Mouse (Mus musculus) MEL (cell line): ENCODE data around the gene Ap1s3. TPM values are rescaled to one million over a fixed set of nuclear protein-coding genes. Genes with fewer than 3 reads are reported as not detected.

Experiments
- DNase-seq: peaks from one replicate; pipeline ENCODE4 v3.0.0; 2011; ENCODE audit warnings: low read depth, low spot score
- H3K27ac ChIP-seq: 2 replicates; pipeline ENCODE4 v1.5.1; 2012; ENCODE audit warnings: low read depth, mild to moderate bottlenecking, control low read depth, low read length, moderate library complexity; ENCODE audit not compliant: control insufficient read depth
- H3K27me3 ChIP-seq, 2 experiments: fragments of 150-350 bp in 1 of 2; sonication (generic) in 1 of 2; 2 replicates each; pipeline ENCODE4 v1.6.1; 2012; ENCODE audit warnings: low read length in 2 of 2, mild to moderate bottlenecking in 2 of 2, improper control_type of control experiment in 1 of 2, moderate library complexity in 1 of 2; ENCODE audit not compliant: insufficient read depth in 2 of 2, control insufficient read depth in 1 of 2
- H3K36me3 ChIP-seq, 2 experiments: 2 replicates each; pipeline ENCODE4 v1.6.1; 2012 to 2014; ENCODE audit warnings: low read length in 2 of 2, improper control_type of control experiment in 1 of 2, inconsistent platforms in 1 of 2, mild to moderate bottlenecking in 1 of 2; ENCODE audit not compliant: insufficient read depth in 2 of 2, control insufficient read depth in 1 of 2
- H3K4me1 ChIP-seq, 2 experiments: fragments of 150-350 bp in 1 of 2; sonication (generic) in 1 of 2; 2 replicates each; pipeline ENCODE4 v1.6.1; 2012; ENCODE audit warnings: low read length in 2 of 2, improper control_type of control experiment in 1 of 2, mild to moderate bottlenecking in 1 of 2; ENCODE audit not compliant: insufficient read depth in 2 of 2, control insufficient read depth in 1 of 2
- H3K4me3 ChIP-seq, 2 experiments: fragments of 150-350 bp in 1 of 2; sonication (generic) in 1 of 2; 2 replicates each; pipeline ENCODE4 v1.5.1; 2012; ENCODE audit warnings: low read depth in 2 of 2, low read length in 2 of 2, mild to moderate bottlenecking in 2 of 2, moderate library complexity in 2 of 2, control low read depth in 1 of 2, improper control_type of control experiment in 1 of 2; ENCODE audit not compliant: control insufficient read depth in 1 of 2, insufficient read depth in 1 of 2
- H3K79me2 ChIP-seq: 2 replicates; pipeline ENCODE4 v1.6.1; 2012; ENCODE audit warnings: mild to moderate bottlenecking, low read length, moderate library complexity; ENCODE audit not compliant: control insufficient read depth, poor library complexity, insufficient read depth
- H3K9ac ChIP-seq: 2 replicates; pipeline ENCODE4 v1.6.1; 2012; ENCODE audit warnings: low read depth, mild to moderate bottlenecking, control low read depth, low read length, moderate library complexity; ENCODE audit not compliant: control insufficient read depth, poor library complexity, severe bottlenecking
- H3K9me3 ChIP-seq: fragments of 150-350 bp; sonication (generic); replicated peaks from 2 replicates; pipeline ENCODE4 v1.6.1; 2012; ENCODE audit warnings: mild to moderate bottlenecking, low read length, improper control_type of control experiment, moderate library complexity; ENCODE audit not compliant: insufficient read depth
- BHLHE40 ChIP-seq: IDR thresholded peaks from 2 replicates; pipeline ENCODE4 v1.6.1; 2012; ENCODE audit warnings: low read depth, mild to moderate bottlenecking, inconsistent platforms, low read length, improper control_type of control experiment, borderline replicate concordance
- CHD1 ChIP-seq: IDR thresholded peaks from 2 replicates; pipeline ENCODE4 v1.6.1; 2012; ENCODE audit warnings: low read depth, mild to moderate bottlenecking, inconsistent platforms, low read length, improper control_type of control experiment
- CHD2 ChIP-seq: IDR thresholded peaks from 2 replicates; pipeline ENCODE4 v1.6.1; 2011; ENCODE audit warnings: low read length, improper control_type of control experiment
- CTCF ChIP-seq, 3 experiments: IDR thresholded peaks in 2 of 3; conservative IDR thresholded peaks in 1 of 3; 2 replicates each; pipeline ENCODE4 v1.5.1; 2011 to 2012; ENCODE audit warnings: low read length in 3 of 3, low read depth in 2 of 3, mild to moderate bottlenecking in 2 of 3, improper control_type of control experiment in 1 of 3, inconsistent platforms in 1 of 3, mixed read lengths in 1 of 3, moderate library complexity in 1 of 3; ENCODE audit not compliant: control insufficient read depth in 1 of 3, insufficient read depth in 1 of 3, poor library complexity in 1 of 3, severe bottlenecking in 1 of 3
- E2F4 ChIP-seq: IDR thresholded peaks from 2 replicates; pipeline ENCODE4 v1.6.1; 2011; ENCODE audit warnings: low read depth, low read length, improper control_type of control experiment, borderline replicate concordance
- ELF1 ChIP-seq: IDR thresholded peaks from 2 replicates; pipeline ENCODE4 v1.6.1; 2014; ENCODE audit warnings: low read depth, mild to moderate bottlenecking, inconsistent platforms, low read length, improper control_type of control experiment, moderate library complexity
- ETS1 ChIP-seq: IDR thresholded peaks from 2 replicates; pipeline ENCODE4 v1.6.1; 2012; ENCODE audit warnings: low read depth, mild to moderate bottlenecking, inconsistent platforms, low read length, improper control_type of control experiment, moderate library complexity
- GABPA ChIP-seq: IDR thresholded peaks from 2 replicates; pipeline ENCODE4 v1.6.1; 2012; ENCODE audit warnings: low read depth, mild to moderate bottlenecking, inconsistent platforms, low read length, improper control_type of control experiment, moderate library complexity
- JUND ChIP-seq: IDR thresholded peaks from 2 replicates; pipeline ENCODE4 v1.6.1; 2011; ENCODE audit warnings: low read depth, mild to moderate bottlenecking, improper control_type of control experiment, low read length
- KAT2A ChIP-seq: conservative IDR thresholded peaks from 2 replicates; pipeline ENCODE4 v1.6.1; 2012; ENCODE audit warnings: low read depth, low read length, improper control_type of control experiment, inconsistent platforms
- MAFK ChIP-seq: IDR thresholded peaks from 2 replicates; pipeline ENCODE4 v1.6.1; 2011; ENCODE audit warnings: low read depth, mild to moderate bottlenecking, low read length, improper control_type of control experiment, borderline replicate concordance
- MEF2A ChIP-seq: IDR thresholded peaks from 2 replicates; pipeline ENCODE4 v1.6.1; 2014; ENCODE audit warnings: low read depth, mild to moderate bottlenecking, inconsistent platforms, low read length, improper control_type of control experiment; ENCODE audit not compliant: poor library complexity, insufficient replicate concordance, severe bottlenecking; ENCODE audit errors: extremely low read depth
- MXI1 ChIP-seq: IDR thresholded peaks from 2 replicates; pipeline ENCODE4 v1.6.1; 2011; ENCODE audit warnings: mild to moderate bottlenecking, low read depth, low read length, improper control_type of control experiment
- MYB ChIP-seq: IDR thresholded peaks from 2 replicates; pipeline ENCODE4 v1.6.1; 2011; ENCODE audit warnings: mild to moderate bottlenecking, low read depth, low read length, improper control_type of control experiment
- MYC ChIP-seq: IDR thresholded peaks from 2 replicates; pipeline ENCODE4 v1.6.1; 2011; ENCODE audit warnings: low read depth, mild to moderate bottlenecking, low read length, improper control_type of control experiment, moderate library complexity
- NRF1 ChIP-seq: IDR thresholded peaks from 2 replicates; pipeline ENCODE4 v1.6.1; 2014; ENCODE audit warnings: low read depth, mild to moderate bottlenecking, inconsistent platforms, low read length, improper control_type of control experiment, moderate library complexity; ENCODE audit not compliant: poor library complexity, insufficient read depth, severe bottlenecking
- POLR2AphosphoS2 ChIP-seq: IDR thresholded peaks from 2 replicates; pipeline ENCODE4 v1.6.1; 2011; ENCODE audit warnings: low read length, improper control_type of control experiment
- POLR2AphosphoS5 ChIP-seq: IDR thresholded peaks from 2 replicates; pipeline ENCODE4 v1.6.1; 2012; ENCODE audit warnings: low read depth, borderline replicate concordance, mild to moderate bottlenecking, inconsistent platforms, low read length, moderate library complexity, mixed read lengths
- RAD21 ChIP-seq: IDR thresholded peaks from 2 replicates; pipeline ENCODE4 v1.6.1; 2011; ENCODE audit warnings: mild to moderate bottlenecking, low read depth, low read length, improper control_type of control experiment
- SIN3A ChIP-seq: IDR thresholded peaks from 2 replicates; pipeline ENCODE4 v1.6.1; 2012; ENCODE audit warnings: low read length, improper control_type of control experiment, inconsistent platforms
- TBP ChIP-seq: IDR thresholded peaks from 2 replicates; pipeline ENCODE4 v1.8.0; 2011; ENCODE audit warnings: low read depth, low read length, improper control_type of control experiment
- UBTF ChIP-seq: IDR thresholded peaks from 2 replicates; pipeline ENCODE4 v1.6.1; 2012; ENCODE audit warnings: low read depth, mild to moderate bottlenecking, inconsistent platforms, low read length, improper control_type of control experiment, moderate library complexity, borderline replicate concordance; ENCODE audit not compliant: insufficient read depth
- USF1 ChIP-seq: IDR thresholded peaks from 2 replicates; pipeline ENCODE4 v1.6.1; 2014; ENCODE audit warnings: low read depth, mild to moderate bottlenecking, inconsistent platforms, low read length, improper control_type of control experiment, moderate library complexity
- USF2 ChIP-seq, 2 experiments: IDR thresholded peaks; 2 replicates each; pipeline ENCODE4 v1.6.1; 2011 to 2012; ENCODE audit warnings: improper control_type of control experiment in 2 of 2, low read length in 2 of 2, borderline replicate concordance in 1 of 2, inconsistent platforms in 1 of 2, low read depth in 1 of 2, mild to moderate bottlenecking in 1 of 2; ENCODE audit not compliant: insufficient read depth in 1 of 2
- ZC3H11A ChIP-seq: IDR thresholded peaks from 2 replicates; pipeline ENCODE4 v1.6.1; 2012; ENCODE audit warnings: low read depth, mild to moderate bottlenecking, inconsistent platforms, low read length, improper control_type of control experiment
- ZKSCAN1 ChIP-seq: IDR thresholded peaks from 2 replicates; pipeline ENCODE4 v1.6.1; 2012; ENCODE audit warnings: low read depth, mild to moderate bottlenecking, inconsistent platforms, low read length, improper control_type of control experiment, moderate library complexity
- ZMIZ1 ChIP-seq: IDR thresholded peaks from 2 replicates; pipeline ENCODE4 v1.6.1; 2012; ENCODE audit warnings: low read depth, mild to moderate bottlenecking, inconsistent platforms, low read length, improper control_type of control experiment, moderate library complexity
- ZNF384 ChIP-seq: IDR thresholded peaks from 2 replicates; pipeline ENCODE4 v1.6.1; 2012; ENCODE audit warnings: low read depth, mild to moderate bottlenecking, inconsistent platforms, low read length, improper control_type of control experiment
- polyA plus RNA-seq, 2 experiments: library from polyadenylated mRNA; stranded (reverse) in 1 of 2; unstranded in 1 of 2; fragments of >175 nt in 1 of 2; fragments of >200 nt in 1 of 2; gene quantifications; 2 replicates each; pipeline versions ENCODE4 v1.2.1 to v1.2.4; 2012; ENCODE audit warnings: low replicate concordance in 2 of 2, low read depth in 1 of 2; ENCODE audit not compliant: insufficient read length in 2 of 2, insufficient read depth in 1 of 2, missing spikeins in 1 of 2
- total RNA-seq: library from RNA; depleted of rRNA; stranded (reverse); fragments of 300-350 nt; gene quantifications from 2 replicates; pipeline ENCODE4 v1.2.3, GENCODE M21; 2012

Ap1s3 gene
- total and polyA plus RNA-seq, 3 experiments, result 4.3 to 50.6 (median 19.0) TPM

DNA sequence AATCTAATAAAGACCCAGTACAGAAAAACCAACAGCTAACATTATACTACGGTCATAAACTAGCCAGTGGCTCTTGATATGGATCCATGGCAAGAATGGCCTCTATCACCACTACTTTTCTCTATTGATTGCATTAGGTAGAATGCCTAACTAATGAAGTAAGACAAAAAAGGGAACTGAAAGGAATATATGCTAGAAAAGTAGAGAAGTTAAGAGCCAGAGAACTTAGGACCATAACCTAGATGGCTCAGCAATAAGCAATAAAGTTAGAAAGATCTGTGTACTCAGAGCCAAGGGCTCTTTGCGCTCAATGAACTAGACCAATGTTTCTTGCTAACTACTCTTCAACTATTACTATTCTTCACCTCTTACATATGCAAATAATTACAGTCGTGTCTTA lies 29.1 kb downstream of the Ap1s3 start:
- Histone ChIP-seq H3K36me3 (peaks cover 0 to 27% of the 10 kb centered on the region in 2 experiments; a peak in 2 of 4 replicates), H3K79me2 (no peaks in the 10 kb centered on the region; the same call in 1 of the 2 replicates), H3K4me1 (peaks cover 4 to 16% of the 10 kb centered on the region in 2 experiments), H3K27me3 (no peaks in the 10 kb centered on the region), H3K9me3 (no peaks in the 10 kb centered on the region), H3K4me3 (no peak overlapping the region), H3K9ac (no peak overlapping the region), H3K27ac (no peak overlapping the region)
- DNase-seq, result peak; percentile 19
- TF ChIP-seq TBP (no peak), ETS1 (no peak), ZNF384 (no peak), JUND (no peak), CTCF (IDR thresholded peaks at IDR 0.05 in 2 of 3, conservative IDR thresholded peaks at IDR 0.05 in 1 of 3; ENCODE audit: control insufficient read depth in 1 of 3, insufficient read depth in 1 of 3, low read depth in 2 of 3, low read length in 3 of 3, poor library complexity in 1 of 3, severe bottlenecking in 1 of 3) (no peak), KAT2A (no peak), MYB (no peak), CHD2 (no peak), ZC3H11A (no peak), MXI1 (no peak), UBTF (no peak), ELF1 (no peak), ZKSCAN1 (no peak), POLR2AphosphoS5 (no peak), NRF1 (no peak), POLR2AphosphoS2 (no peak)

- Histone ChIP-seq H3K9ac (no peak overlapping the region), H3K9me3 (no peaks in the 10 kb centered on the region), H3K27me3 (no peaks in the 10 kb centered on the region), H3K27ac (peak overlapping the region; percentile 49), H3K4me1 (peaks cover 4 to 16% of the 10 kb centered on the region in 2 experiments), H3K36me3 (peaks cover 0 to 27% of the 10 kb centered on the region in 2 experiments; a peak in 2 of 4 replicates), H3K79me2 (no peaks in the 10 kb centered on the region), H3K4me3 (no peak overlapping the region)
- peak; percentile 89 for DNase-seq
- TF ChIP-seq TBP (no peak), CHD1 (no peak), CTCF (IDR thresholded peaks at IDR 0.05 in 2 of 3, conservative IDR thresholded peaks at IDR 0.05 in 1 of 3; ENCODE audit: control insufficient read depth in 1 of 3, insufficient read depth in 1 of 3, low read depth in 2 of 3, low read length in 3 of 3, poor library complexity in 1 of 3, severe bottlenecking in 1 of 3) (no peak), MAFK (peak; percentile 53), ETS1 (peak; percentile 95), MYC (peak; percentile 60; the same call in 1 of the 2 replicates), POLR2AphosphoS5 (no peak), MEF2A (no peak), ZC3H11A (no peak), ELF1 (no peak), BHLHE40 (peak; percentile 77; the same call in 1 of the 2 replicates), USF2 (IDR thresholded peaks at IDR 0.05; ENCODE audit: borderline replicate concordance in 1 of 2, insufficient read depth in 1 of 2, low read depth in 1 of 2, low read length in 2 of 2) (no peak), ZMIZ1 (no peak), NRF1 (no peak), RAD21 (no peak), JUND (no peak), POLR2AphosphoS2 (no peak), USF1 (peak; percentile 17; the same call in 1 of the 2 replicates), SIN3A (peak; percentile 64), E2F4 (no peak), ZKSCAN1 (no peak), GABPA (no peak), KAT2A (no peak)
Observed at GRCm38 (mm10) chr1:79641355-79641754, 30.4 kb downstream of the Ap1s3 start.
